Mouse (Mus musculus) midbrain, embryonic 10.5 days (tissue): ENCODE data around the gene Derl3. TPM values are rescaled to one million over a fixed set of nuclear protein-coding genes. Genes with fewer than 3 reads are reported as not detected.
A peak's percentile ranks its signal among the peaks of the same experiment; 100 is the strongest.
"Not testable (repeated sequence)": the region's sequence is repeated elsewhere in the genome, so short reads cannot be mapped to it uniquely, and the experiment has no call there.

ENCODE experiments used
- DNase-seq: peaks from one replicate; pipeline ENCODE4 v3.0.0-alpha.2; 2017; ENCODE audit warnings: low spot score
- H3K27ac ChIP-seq: fragments of 300-500 bp; sonication (generic); replicated peaks from 2 replicates; pipeline ENCODE4 v1.5.1; 2016; ENCODE audit warnings: mild to moderate bottlenecking
- H3K27me3 ChIP-seq: fragments of 300-500 bp; sonication (generic); 2 replicates; pipeline ENCODE4 v1.6.1; 2016; ENCODE audit warnings: low read depth, mild to moderate bottlenecking; ENCODE audit not compliant: poor library complexity, severe bottlenecking
- H3K36me3 ChIP-seq: fragments of 300-500 bp; sonication (generic); 2 replicates; pipeline ENCODE4 v1.6.1; 2016; ENCODE audit warnings: mild to moderate bottlenecking, moderate library complexity
- H3K4me1 ChIP-seq: fragments of 300-500 bp; sonication (generic); 2 replicates; pipeline ENCODE4 v1.6.1; 2016
- H3K4me3 ChIP-seq: fragments of 300-500 bp; sonication (generic); 2 replicates; pipeline ENCODE4 v1.5.1; 2016; ENCODE audit warnings: mild to moderate bottlenecking, moderate library complexity
- H3K9me3 ChIP-seq: fragments of 300-500 bp; sonication (generic); replicated peaks from 2 replicates; pipeline ENCODE4 v1.6.1; 2016; ENCODE audit warnings: mild to moderate bottlenecking
- WGBS: fragments of 180-500 bp; shearing (Covaris S2); methylation state at CpG from one replicate; pipeline ENCODE4 v1.1.7; 2016; 5-methylcytosine and 5-hydroxymethylcytosine counted together
- polyA plus RNA-seq: library from polyadenylated mRNA; unstranded; fragments of >200 nt; fragmentation: Nextera tagmentation; extraction: Ambion mirVana; gene quantifications from 2 replicates; pipeline ENCODE4 v1.2.1, GENCODE M21; 2016

The Derl3 gene
- polyA plus RNA-seq = 1.4 and 1.8 TPM in 2 replicates

- peak; percentile 96 for DNase-seq
- H3K9me3 ChIP-seq = no peaks in the 10 kb centered on the region
- H3K4me1 ChIP-seq = peaks cover 29% of the 10 kb centered on the region
- H3K27me3 ChIP-seq = no peaks in the 10 kb centered on the region
- H3K36me3 ChIP-seq = peaks cover 45% of the 10 kb centered on the region
- peak within 1 kb of the TSS; percentile 57 for H3K4me3 ChIP-seq
- peak within 1 kb of the TSS; percentile 72; the same call in 1 of the 2 replicates for H3K27ac ChIP-seq
- under 1% methylated on average over 51 of the region's 51 CpGs for WGBS
Observed at GRCm38 (mm10) chr10:75893089-75893750, at the start of gene Derl3. Gene Derl3 (plus strand): TSS chr10:75893413.

DNA sequence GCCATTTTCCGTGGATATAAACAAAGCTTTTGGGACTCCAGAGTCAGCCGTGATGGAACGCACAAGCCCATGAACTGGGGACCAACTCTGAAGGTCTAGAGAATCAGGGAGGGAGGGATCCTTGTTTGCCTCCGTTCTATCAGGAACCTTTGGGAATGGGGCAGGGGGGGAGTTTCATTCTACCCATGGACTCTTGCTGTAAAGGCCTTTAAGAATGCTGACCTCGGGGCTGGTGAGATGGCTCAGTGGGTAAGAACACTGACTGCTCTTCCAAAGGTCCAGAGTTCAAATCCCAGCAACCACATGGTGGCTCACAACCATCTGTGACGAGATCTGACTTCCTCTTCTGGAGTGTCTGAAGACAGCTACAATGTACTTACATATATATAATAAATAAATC is 49.3 kb upstream of the Derl3 start:
- WGBS = 85% methylated on average over 6 of the region's 6 CpGs
- H3K27ac ChIP-seq, DNase-seq, H3K4me3 ChIP-seq, H3K9me3 ChIP-seq, H3K4me1 ChIP-seq, H3K36me3 ChIP-seq, H3K27me3 ChIP-seq: not testable (repeated sequence)

- H3K4me1 ChIP-seq = peaks cover 15% of the 10 kb centered on the region
- H3K27ac ChIP-seq = 0 out of 2 replicates have a peak overlapping the region, but pooled peaks have one; percentile 38
- H3K36me3 ChIP-seq = no peaks in the 10 kb centered on the region
- 84% methylated on average over 1 of the region's 1 CpGs for WGBS
- H3K27me3 ChIP-seq = no peaks in the 10 kb centered on the region
- no peak overlapping the region for H3K4me3 ChIP-seq
- DNase-seq = no peak
- H3K9me3 ChIP-seq = no peaks in the 10 kb centered on the region
Observed at GRCm38 (mm10) chr10:75844800-75845199, 48.4 kb upstream of the Derl3 start.

DNA sequence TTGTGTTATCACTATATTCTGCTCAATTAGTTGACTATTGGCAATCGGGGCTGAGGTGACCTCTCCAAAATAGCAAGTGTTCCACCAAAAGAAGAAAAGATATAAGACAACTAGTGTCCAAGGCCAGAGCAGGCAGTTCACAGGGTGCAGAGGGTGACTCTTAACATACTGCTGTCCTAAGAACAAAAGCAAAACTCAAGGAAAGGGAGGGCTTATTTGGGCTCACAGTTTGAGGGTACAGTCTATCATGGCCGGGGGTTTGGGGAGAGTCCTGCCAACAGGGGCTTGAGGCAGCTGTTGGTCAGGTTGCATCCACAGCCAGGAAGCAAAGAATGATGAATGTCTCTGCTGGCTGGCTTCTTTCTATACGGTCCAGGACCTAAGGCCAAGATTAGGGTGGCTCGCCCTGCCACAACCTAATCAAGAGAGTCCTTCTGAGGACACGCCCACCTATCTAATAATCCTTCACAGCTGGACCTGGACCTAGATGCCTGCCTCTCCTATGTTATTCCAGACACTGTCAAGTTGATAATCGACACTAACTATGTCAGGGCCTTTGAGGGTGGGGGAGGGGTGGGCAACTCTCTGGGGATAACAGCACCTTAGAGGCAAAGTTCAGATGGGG is 47.8 kb upstream of the Derl3 start:
- peaks cover 19% of the 10 kb centered on the region for H3K4me1 ChIP-seq
- no peak overlapping the region for H3K4me3 ChIP-seq
- DNase-seq = no peak
- no peak overlapping the region for H3K27ac ChIP-seq
- 0 out of 2 replicates have a peak, but pooled peaks cover 4% of the 10 kb centered on the region for H3K27me3 ChIP-seq
- WGBS = 83% methylated on average over 6 of the region's 6 CpGs
- H3K9me3 ChIP-seq = no peaks in the 10 kb centered on the region
- H3K36me3 ChIP-seq = no peaks in the 10 kb centered on the region

DNA sequence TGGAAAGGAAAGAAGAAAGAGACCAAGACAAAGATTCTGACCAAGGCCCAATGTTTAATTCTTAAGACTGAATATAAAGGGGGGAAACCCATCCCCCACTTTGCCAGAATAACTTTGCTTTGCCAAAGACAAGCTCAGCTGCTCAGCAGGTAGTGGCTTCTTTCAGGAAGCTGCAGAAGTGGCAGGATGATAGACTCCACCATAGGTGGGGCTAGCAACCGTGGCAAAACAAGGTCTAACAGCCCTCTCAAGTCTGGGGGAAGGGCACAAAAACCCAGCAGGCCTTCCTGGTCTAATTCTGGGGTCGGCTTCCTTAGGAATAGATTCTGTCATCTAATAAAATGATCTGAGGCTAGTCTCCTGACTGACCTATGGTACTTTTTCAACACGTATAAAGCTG is 44.8 kb upstream of the Derl3 start:
- no peak for DNase-seq
- WGBS = 37% methylated on average over 3 of the region's 3 CpGs
- H3K9me3 ChIP-seq = no peaks in the 10 kb centered on the region
- no peaks in the 10 kb centered on the region for H3K36me3 ChIP-seq
- H3K4me1 ChIP-seq = peaks cover 35% of the 10 kb centered on the region
- no peak overlapping the region for H3K4me3 ChIP-seq
- H3K27me3 ChIP-seq = peaks cover 12% of the 10 kb centered on the region
- no peak overlapping the region for H3K27ac ChIP-seq

DNA sequence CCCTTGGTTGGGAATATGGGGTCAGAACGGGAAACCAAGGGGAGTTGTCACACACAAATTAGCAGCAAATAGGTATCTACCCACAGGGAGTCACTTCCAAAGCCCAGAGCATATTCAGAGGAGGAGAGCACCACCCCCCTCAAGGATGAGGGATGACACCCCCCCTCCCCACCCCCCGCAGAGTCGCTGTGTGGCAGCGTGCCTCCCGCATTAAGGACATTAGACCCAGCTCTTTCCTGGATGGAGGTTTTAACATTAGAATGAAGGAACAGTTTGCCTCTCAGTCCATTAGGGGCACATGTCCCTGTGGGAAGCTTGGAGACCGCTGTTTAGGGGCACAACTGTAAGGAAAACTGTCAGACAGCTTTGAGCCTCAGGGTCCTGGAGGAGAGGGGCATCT is 42.1 kb upstream of the Derl3 start:
- H3K27me3 ChIP-seq = peaks cover 12% of the 10 kb centered on the region
- no peak for DNase-seq
- H3K27ac ChIP-seq = no peak overlapping the region
- peaks cover 5% of the 10 kb centered on the region; the same call in 1 of the 2 replicates for H3K36me3 ChIP-seq
- H3K4me3 ChIP-seq = no peak overlapping the region
- H3K9me3 ChIP-seq = no peaks in the 10 kb centered on the region
- WGBS = 10% methylated on average over 6 of the region's 6 CpGs
- H3K4me1 ChIP-seq = peaks cover 26% of the 10 kb centered on the region

- H3K4me3 ChIP-seq = no peak overlapping the region
- 29% methylated on average over 3 of the region's 3 CpGs for WGBS
- peaks cover 12% of the 10 kb centered on the region for H3K27me3 ChIP-seq
- no peak overlapping the region for H3K27ac ChIP-seq
- H3K36me3 ChIP-seq = peaks cover 11% of the 10 kb centered on the region
- H3K4me1 ChIP-seq = peaks cover 26% of the 10 kb centered on the region
- no peak for DNase-seq
- H3K9me3 ChIP-seq = no peaks in the 10 kb centered on the region
Observed at GRCm38 (mm10) chr10:75851681-75852080, 41.5 kb upstream of the Derl3 start.

DNA sequence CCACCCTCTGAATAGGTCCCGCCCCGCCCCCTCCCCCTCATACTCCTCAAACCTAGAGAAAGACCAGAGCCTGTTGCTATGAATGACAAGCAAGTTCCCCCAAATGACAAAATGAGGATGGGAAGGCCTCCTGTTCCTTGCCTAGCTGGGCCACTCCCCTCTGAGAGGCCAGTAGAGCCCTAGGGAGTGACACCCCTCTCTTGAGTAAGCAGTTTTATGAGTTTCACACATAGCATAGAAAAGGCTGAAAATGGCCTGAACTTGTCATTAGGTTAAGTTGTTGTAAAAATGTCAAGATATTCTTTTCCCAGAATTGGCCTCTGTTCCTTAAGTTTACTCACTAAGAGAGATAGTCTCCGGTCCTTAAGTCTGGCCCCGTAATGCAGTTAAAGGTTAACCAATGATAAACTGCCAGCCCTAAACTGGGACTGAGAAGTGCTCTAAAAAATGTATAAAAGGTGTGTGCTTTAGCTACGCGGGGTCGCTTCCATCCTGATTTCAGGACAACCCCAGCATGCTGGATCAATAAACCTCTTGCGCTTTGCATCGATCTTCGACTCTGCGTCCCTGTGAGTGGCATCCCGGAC is 40.6 kb upstream of the Derl3 start:
- Histone ChIP-seq H3K9me3 (no peaks in the 10 kb centered on the region), H3K27me3 (peaks cover 12% of the 10 kb centered on the region), H3K4me3 (no peak overlapping the region), H3K4me1 (peaks cover 30% of the 10 kb centered on the region), H3K36me3 (peaks cover 21% of the 10 kb centered on the region), H3K27ac (no peak overlapping the region)
- DNase-seq = no peak
- WGBS = 94% methylated on average over 12 of the region's 12 CpGs

DNA sequence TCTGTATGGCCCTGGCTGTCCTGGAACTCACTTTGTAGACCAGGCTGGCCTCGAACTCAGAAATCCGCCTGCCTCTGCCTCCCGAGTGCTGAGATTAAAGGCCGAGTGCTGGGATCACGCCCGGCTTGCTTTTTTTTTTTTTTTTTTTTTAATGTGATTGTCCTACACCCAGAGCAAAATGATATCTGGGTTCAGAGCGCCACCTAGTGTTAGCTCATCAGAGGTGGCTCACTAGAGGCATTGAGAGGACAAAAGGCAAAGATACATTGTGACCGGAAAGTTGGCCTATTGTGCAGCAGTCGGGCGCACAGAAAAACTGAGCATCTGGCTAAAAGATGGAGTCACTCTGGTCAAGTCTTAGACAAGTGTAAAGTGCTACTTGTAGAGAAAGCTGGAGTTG is 39.8 kb upstream of the Derl3 start:
- H3K36me3 ChIP-seq = peaks cover 29% of the 10 kb centered on the region
- no peak overlapping the region; the same call in 1 of the 2 replicates for H3K27ac ChIP-seq
- H3K4me1 ChIP-seq = peaks cover 38% of the 10 kb centered on the region
- 37% methylated on average over 10 of the region's 10 CpGs for WGBS
- H3K27me3 ChIP-seq = peaks cover 12% of the 10 kb centered on the region
- no peaks in the 10 kb centered on the region for H3K9me3 ChIP-seq
- H3K4me3 ChIP-seq = no peak overlapping the region
- peak; percentile 78 for DNase-seq

DNA sequence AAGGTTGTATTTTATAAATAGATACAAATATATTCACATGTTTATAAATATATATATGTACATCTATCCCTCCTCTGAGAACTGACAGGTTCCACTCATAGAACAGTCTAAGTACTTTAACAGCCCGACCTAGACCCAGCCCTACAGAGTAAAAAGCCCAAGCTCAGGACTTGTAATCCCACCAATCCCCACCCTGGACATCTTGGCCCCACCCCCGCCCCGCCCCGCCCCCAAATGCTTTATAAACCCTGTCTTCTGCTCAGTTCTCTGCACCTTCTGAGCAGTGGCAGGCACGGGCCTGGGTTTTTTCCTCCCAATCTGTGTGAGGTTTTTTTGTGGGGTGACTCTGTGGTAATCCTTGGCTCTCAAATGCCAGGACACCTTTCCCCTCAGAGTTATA is 39.1 kb upstream of the Derl3 start:
- H3K4me3 ChIP-seq = no peak overlapping the region
- H3K9me3 ChIP-seq = no peaks in the 10 kb centered on the region
- peaks cover 42% of the 10 kb centered on the region for H3K4me1 ChIP-seq
- H3K36me3 ChIP-seq = peaks cover 35% of the 10 kb centered on the region
- no peak for DNase-seq
- WGBS = 63% methylated on average over 5 of the region's 5 CpGs
- no peak overlapping the region for H3K27ac ChIP-seq
- H3K27me3 ChIP-seq = peaks cover 12% of the 10 kb centered on the region

GRCm38 (mm10) chr10:75854791-75855190 is 38.4 kb upstream of the Derl3 start:
- peaks cover 12% of the 10 kb centered on the region for H3K27me3 ChIP-seq
- peaks cover 36% of the 10 kb centered on the region for H3K36me3 ChIP-seq
- H3K9me3 ChIP-seq = no peaks in the 10 kb centered on the region
- WGBS = 92% methylated on average over 6 of the region's 6 CpGs
- no peak overlapping the region for H3K4me3 ChIP-seq
- no peak overlapping the region for H3K27ac ChIP-seq
- H3K4me1 ChIP-seq = peaks cover 39% of the 10 kb centered on the region
- no peak for DNase-seq

GRCm38 (mm10) chr10:75855416-75855981 is 37.7 kb upstream of the Derl3 start:
- WGBS = 92% methylated on average over 15 of the region's 15 CpGs

More at GRCm38 (mm10) chr10:75855416-75855981, 37.7 kb upstream of the Derl3 start:
- no peak overlapping the region for H3K4me3 ChIP-seq
- peaks cover 36% of the 10 kb centered on the region for H3K36me3 ChIP-seq
- no peak overlapping the region for H3K27ac ChIP-seq
- DNase-seq = no peak
- H3K27me3 ChIP-seq = peaks cover 7% of the 10 kb centered on the region
- no peaks in the 10 kb centered on the region for H3K9me3 ChIP-seq
- peaks cover 38% of the 10 kb centered on the region for H3K4me1 ChIP-seq
